Mouse (Mus musculus) midbrain, embryonic 14.5 days (tissue): Measurements from ENCODE around the gene Sept4. TPM values are rescaled to one million over a fixed set of nuclear protein-coding genes. Genes with fewer than 3 reads are reported as not detected.

Experiments used
- ATAC-seq: fragments of 200-750 bp; cut with Nextera tagmentation; 2 replicates; pipeline ENCODE4 v1.8.0; 2017; ENCODE audit warnings: moderate number of reproducible peaks, moderate library complexity; ENCODE audit not compliant: low FRiP score, low TSS enrichment
- DNase-seq: peaks from one replicate; pipeline ENCODE4 v3.0.0-alpha.2; 2015
- H3K27ac ChIP-seq: fragments of 300-500 bp; sonication (generic); replicated peaks from 2 replicates; pipeline ENCODE4 v1.5.1; 2014; ENCODE audit warnings: mild to moderate bottlenecking, low read depth, low read length, moderate library complexity
- H3K27me3 ChIP-seq: fragments of 300-500 bp; sonication (generic); 2 replicates; pipeline ENCODE4 v1.6.1; 2014; ENCODE audit warnings: low read length, control low read depth, mixed read lengths; ENCODE audit not compliant: control insufficient read depth, insufficient read depth
- H3K36me3 ChIP-seq: fragments of 300-500 bp; sonication (generic); 2 replicates; pipeline ENCODE4 v1.6.1; 2014; ENCODE audit warnings: low read length, control low read depth; ENCODE audit not compliant: control insufficient read depth, insufficient read depth
- H3K4me1 ChIP-seq: fragments of 300-500 bp; sonication (generic); 2 replicates; pipeline ENCODE4 v1.6.1; 2014; ENCODE audit warnings: mild to moderate bottlenecking, antibody characterized with exemption, low read length, control low read depth; ENCODE audit not compliant: control insufficient read depth, insufficient read depth
- H3K4me2 ChIP-seq: fragments of 300-500 bp; sonication (generic); 2 replicates; pipeline ENCODE4 v1.6.1; 2014; ENCODE audit warnings: mild to moderate bottlenecking, low read length, moderate library complexity
- H3K4me3 ChIP-seq: fragments of 300-500 bp; sonication (generic); replicated peaks from 2 replicates; pipeline ENCODE4 v1.5.1; 2014; ENCODE audit warnings: low read depth, low read length
- H3K9ac ChIP-seq: fragments of 300-500 bp; sonication (generic); replicated peaks from 2 replicates; pipeline ENCODE4 v1.6.1; 2014; ENCODE audit warnings: mild to moderate bottlenecking, low read length, moderate library complexity
- H3K9me3 ChIP-seq: fragments of 300-500 bp; sonication (generic); 2 replicates; pipeline ENCODE4 v1.6.1; 2016; ENCODE audit warnings: low read length, control low read depth, mixed read lengths; ENCODE audit not compliant: control insufficient read depth
- WGBS: fragments of 180-500 bp; shearing (Covaris S2); extraction: QIAGEN DNeasy Blood & Tissue Kit; methylation state at CpG from one replicate; pipeline ENCODE4 v1.1.7; 2014; 5-methylcytosine and 5-hydroxymethylcytosine counted together
- polyA plus RNA-seq: library from polyadenylated mRNA; unstranded; fragments of >200 nt; fragmentation: Nextera tagmentation; extraction: Ambion mirVana; gene quantifications from 2 replicates; pipeline ENCODE4 v1.2.1, GENCODE M21; 2014

The Sept4 gene
- polyA plus RNA-seq, 1 experiment from 2014 or later: 20.0 TPM

DNA sequence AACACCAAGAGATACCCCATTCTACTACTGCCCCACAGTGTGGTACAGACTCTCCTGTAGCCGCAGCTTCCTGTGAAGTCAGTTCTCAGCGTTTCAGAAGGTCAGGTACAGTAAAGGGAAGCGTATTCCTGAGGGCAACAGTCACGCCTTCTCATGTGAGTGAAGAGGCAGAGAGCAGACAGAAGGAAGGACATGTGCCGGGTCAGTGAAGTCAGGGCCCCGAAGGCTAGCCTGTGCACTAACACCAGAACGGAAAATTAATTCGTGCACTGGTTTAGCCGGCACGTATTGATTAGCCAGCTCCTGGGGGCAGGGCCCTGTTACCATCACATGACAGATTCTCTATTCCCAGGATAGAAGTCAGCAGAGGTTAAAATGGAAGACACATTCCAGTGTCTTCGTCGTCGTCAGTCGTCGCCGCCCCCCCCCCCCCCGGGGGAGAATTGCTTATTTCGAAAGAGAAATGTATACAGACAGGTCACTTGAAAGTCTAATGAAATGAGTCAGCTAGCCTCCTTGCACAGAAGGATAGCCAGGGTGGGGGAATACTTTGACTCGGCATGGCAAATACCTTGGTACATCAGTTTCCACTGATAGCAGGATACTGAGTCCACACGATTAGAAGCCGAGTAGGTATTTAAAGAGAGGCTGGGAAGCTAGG, 5.9 kb downstream of the Sept4 start:
- no peak overlapping the region for H3K4me3 ChIP-seq
- no peaks in the 10 kb centered on the region for H3K36me3 ChIP-seq
- no peak overlapping the region for H3K27ac ChIP-seq
- no peak overlapping the region for H3K4me2 ChIP-seq
- H3K4me1 ChIP-seq: peaks cover 19% of the 10 kb centered on the region
- DNase-seq (no peak), ATAC-seq (no peak)
- no peaks in the 10 kb centered on the region for H3K27me3 ChIP-seq
- WGBS: 64% methylated on average over 21 of the region's 21 CpGs
- no peaks in the 10 kb centered on the region for H3K9me3 ChIP-seq
- no peak overlapping the region for H3K9ac ChIP-seq

DNA sequence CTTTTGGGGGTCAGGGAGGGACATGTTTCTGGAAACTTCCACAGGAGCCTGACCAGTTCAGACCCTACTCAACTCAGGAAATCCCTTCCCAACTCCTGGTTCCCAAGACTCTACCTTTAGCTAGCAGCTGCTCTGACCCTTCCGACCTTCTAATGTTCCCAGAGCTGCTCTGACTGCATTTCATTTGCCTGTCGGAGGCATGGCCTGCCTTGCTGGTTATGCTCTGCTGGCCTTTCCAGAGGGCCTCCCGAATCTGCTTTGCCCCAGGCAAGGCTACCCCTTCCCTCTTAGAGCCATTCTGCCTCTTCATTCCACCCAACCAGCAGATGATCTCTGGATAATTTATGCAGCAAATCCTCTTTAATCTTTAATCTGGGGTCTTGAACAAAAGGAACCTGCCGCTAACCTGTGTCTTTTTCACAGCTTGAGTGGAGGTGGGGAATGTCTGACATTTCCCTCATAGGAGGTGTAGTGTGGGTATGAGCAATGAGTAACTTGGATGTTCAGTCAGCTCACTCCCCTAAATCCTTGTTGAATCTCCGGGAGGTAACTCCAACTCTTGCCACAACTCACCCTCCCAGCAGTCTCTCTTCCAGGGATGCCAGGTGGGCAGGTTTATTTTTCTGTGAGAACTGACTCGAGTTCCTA, 9.0 kb downstream of the Sept4 start:
- WGBS: 6% methylated on average over 6 of the region's 6 CpGs
- Histone ChIP-seq H3K4me3 (peak overlapping the region; percentile 57), H3K27me3 (no peaks in the 10 kb centered on the region), H3K4me1 (peaks cover 19% of the 10 kb centered on the region), H3K9me3 (no peaks in the 10 kb centered on the region), H3K36me3 (no peaks in the 10 kb centered on the region), H3K4me2 (peak overlapping the region; percentile 93), H3K9ac (peak overlapping the region; percentile 74), H3K27ac (peak overlapping the region; percentile 49; the same call in 1 of the 2 replicates)
- DNase-seq: peak; percentile 15
- no peak for ATAC-seq

DNA sequence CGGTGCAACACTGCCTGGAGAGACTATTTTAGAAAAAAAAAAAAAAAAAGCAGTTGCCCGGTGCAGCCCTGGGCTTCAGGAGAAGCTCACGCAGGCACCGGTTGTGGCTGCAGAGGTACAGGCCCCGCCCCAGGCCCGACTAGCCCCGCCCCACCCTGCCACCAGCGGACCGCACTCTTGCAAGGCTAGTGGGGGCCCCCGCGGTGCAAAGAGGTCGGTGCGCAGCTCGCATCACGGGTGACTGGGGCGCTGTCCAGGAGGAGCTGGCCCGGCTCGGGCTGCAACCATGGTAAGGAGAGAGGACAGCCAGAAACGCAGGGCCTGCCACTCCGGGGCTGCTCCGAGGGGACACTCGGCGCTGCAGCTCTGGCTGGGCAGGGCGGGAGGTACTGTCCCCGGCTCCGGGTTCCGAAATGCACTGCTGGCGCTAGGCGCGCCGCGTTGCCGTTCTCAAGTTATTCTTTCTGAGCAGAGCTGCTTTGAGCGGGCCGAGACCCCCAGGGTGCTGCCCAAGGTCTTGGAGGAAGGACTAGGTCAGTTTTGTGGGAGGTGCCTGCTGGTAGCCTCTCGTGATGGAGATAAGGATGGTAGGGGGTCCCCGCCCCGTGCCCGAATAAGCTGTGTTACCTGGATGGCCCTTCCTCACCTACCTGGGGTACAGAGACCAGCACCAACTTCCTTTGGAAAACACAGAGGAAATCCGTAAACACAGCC, 9.7 kb downstream of the Sept4 start:
- DNase-seq: peak; percentile 74
- WGBS: under 1% methylated on average over 40 of the region's 40 CpGs

DNA sequence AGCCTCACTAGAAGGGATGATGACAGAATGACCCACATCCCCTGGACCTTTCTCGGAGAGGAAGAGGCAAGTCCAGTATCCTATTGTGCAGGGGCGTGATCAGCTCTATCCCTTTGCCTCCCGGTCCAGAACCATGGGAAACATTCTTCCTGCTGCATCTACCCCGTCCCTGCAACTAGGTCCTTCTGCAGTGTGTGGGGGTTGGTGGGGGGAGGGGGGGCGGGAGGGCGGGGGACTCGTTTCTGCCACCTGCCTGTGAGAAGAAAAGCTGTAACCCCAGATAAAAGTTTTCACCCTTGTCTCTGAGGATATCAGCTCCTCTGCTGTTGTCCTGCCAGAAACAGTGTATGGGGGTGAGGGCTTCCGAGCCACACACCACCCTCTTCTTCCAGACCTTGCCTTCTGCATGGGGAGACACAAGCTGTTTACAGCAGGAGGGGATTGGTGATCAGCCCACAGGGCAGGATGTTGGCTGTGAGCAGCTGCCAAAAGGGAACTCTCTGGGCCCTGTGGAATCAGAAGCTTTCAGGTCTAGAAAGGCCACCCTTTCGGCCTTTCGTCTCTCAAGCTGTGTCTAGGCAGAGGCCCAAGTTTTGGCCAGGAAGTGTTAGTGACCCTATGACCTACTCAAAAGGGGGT, 10.4 kb downstream of the Sept4 start:
- peak; percentile 38 for DNase-seq
- peak overlapping the region; percentile 57 for H3K4me3 ChIP-seq
- peak overlapping the region; percentile 93 for H3K4me2 ChIP-seq
- H3K27me3 ChIP-seq: no peaks in the 10 kb centered on the region
- peak overlapping the region; percentile 74 for H3K9ac ChIP-seq
- H3K4me1 ChIP-seq: peaks cover 19% of the 10 kb centered on the region
- H3K36me3 ChIP-seq: no peaks in the 10 kb centered on the region
- 14% methylated on average over 10 of the region's 10 CpGs for WGBS
- H3K9me3 ChIP-seq: no peaks in the 10 kb centered on the region
- ATAC-seq: no peak
- H3K27ac ChIP-seq: 0 out of 2 replicates have a peak overlapping the region, but pooled peaks have one; percentile 49

More for the DNA sequence above, 9.7 kb downstream of the Sept4 start:
- peak overlapping the region; percentile 93 for H3K4me2 ChIP-seq
- peak overlapping the region; percentile 74 for H3K9ac ChIP-seq
- H3K4me3 ChIP-seq: peak overlapping the region; percentile 57
- no peaks in the 10 kb centered on the region for H3K9me3 ChIP-seq
- peaks cover 19% of the 10 kb centered on the region for H3K4me1 ChIP-seq
- H3K27me3 ChIP-seq: no peaks in the 10 kb centered on the region
- no peaks in the 10 kb centered on the region for H3K36me3 ChIP-seq
- peak overlapping the region; percentile 49; the same call in 1 of the 2 replicates for H3K27ac ChIP-seq
- peak; percentile 64 for ATAC-seq

DNA sequence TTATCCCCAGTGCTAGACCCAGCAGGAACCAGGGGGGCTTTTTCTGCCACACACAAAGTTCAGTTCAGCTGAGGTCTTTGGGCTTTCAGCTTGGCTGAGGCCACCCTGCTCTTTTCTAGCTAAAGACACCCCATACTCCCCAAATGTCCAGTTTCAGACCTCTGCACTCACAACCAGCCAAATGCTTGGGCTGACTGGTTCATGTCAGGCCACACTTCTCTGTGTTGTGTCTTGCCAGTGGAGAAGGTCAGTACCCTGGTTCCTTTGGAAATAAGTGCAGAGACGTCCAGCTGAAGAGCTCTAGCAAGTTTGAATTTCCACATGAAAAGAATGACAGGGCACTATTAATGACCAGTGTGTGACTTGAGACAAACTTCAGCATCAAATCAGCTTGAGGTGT, 11.0 kb downstream of the Sept4 start:
- Histone ChIP-seq H3K9me3 (no peaks in the 10 kb centered on the region), H3K9ac (no peak overlapping the region), H3K4me3 (no peak overlapping the region), H3K4me1 (peaks cover 19% of the 10 kb centered on the region), H3K36me3 (no peaks in the 10 kb centered on the region), H3K4me2 (peak overlapping the region; percentile 93), H3K27ac (no peak overlapping the region), H3K27me3 (no peaks in the 10 kb centered on the region)
- DNase-seq (no peak), ATAC-seq (no peak)
- 30% methylated on average over 1 of the region's 1 CpGs for WGBS

DNA sequence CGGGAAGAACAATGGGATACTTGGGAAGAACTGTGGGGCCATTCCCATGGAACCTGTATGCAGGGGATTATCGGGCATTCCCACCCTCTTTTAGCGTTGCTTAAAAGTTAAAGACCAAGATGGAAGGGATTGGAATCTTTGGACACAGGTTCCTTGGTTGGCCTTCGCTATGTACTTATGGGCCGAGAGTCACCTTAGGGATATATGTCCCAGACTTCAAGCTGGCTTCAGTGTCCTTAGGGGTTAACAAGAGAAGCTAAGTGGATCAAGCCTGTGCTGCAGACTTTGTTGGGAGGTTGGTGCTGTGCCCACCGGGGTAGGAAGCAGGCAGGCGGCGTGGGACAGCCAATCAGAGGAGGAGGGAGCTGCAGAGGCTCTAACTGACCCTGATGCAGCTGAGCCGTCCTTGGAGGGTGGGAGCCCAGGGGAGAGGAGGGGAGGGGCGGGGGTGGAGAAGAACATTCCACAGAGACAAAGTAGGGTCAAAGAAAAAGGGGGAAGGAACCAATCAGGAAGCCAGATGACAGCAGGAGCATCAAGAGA, 11.9 kb downstream of the Sept4 start:
- no peak overlapping the region for H3K27ac ChIP-seq
- ATAC-seq (no peak), DNase-seq (no peak)
- H3K9ac ChIP-seq: no peak overlapping the region
- no peak overlapping the region for H3K4me2 ChIP-seq
- no peaks in the 10 kb centered on the region for H3K27me3 ChIP-seq
- no peaks in the 10 kb centered on the region for H3K36me3 ChIP-seq
- no peaks in the 10 kb centered on the region for H3K9me3 ChIP-seq
- H3K4me3 ChIP-seq: no peak overlapping the region
- WGBS: 37% methylated on average over 10 of the region's 10 CpGs
- H3K4me1 ChIP-seq: peaks cover 19% of the 10 kb centered on the region

DNA sequence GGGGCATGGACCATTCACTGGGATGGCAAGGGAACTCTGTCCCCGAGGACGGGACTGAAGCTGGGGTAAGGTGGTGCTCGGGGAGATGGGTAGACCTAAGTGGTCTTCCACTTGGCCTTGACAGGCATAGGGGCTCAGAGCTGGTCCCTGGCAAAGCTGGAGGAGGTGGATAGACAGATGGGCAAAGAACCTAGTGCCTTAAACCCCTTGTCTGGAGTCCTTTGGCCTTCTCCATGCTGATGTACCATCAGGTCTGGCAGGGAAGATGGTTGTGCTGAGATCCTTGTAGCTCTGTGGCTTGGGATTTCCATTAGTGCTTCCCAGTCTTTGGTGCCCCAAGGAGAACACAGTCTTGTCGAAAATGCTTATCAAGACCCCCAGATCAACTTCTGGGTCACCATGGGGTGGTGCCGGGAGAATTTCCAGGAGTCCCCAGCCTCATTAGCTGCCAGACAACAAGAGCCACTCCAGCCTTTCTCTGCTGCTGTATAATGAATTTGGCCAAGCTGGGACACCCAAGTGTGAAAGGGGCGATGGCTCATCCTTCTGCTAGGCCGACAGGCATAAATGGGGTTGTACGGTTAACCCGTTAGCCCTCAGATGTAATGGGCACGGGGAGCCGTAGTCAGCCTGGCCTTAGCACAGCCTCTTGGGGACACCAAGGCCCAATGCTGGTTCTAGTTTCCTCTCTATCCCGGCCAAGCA, 12.6 kb downstream of the Sept4 start:
- Histone ChIP-seq H3K27ac (no peak overlapping the region), H3K4me1 (peaks cover 19% of the 10 kb centered on the region), H3K4me2 (no peak overlapping the region), H3K36me3 (no peaks in the 10 kb centered on the region), H3K9ac (no peak overlapping the region), H3K9me3 (no peaks in the 10 kb centered on the region), H3K4me3 (no peak overlapping the region), H3K27me3 (no peaks in the 10 kb centered on the region)
- DNase-seq (no peak), ATAC-seq (no peak)
- WGBS: 88% methylated on average over 12 of the region's 12 CpGs
